In the genomic region with DNA sequence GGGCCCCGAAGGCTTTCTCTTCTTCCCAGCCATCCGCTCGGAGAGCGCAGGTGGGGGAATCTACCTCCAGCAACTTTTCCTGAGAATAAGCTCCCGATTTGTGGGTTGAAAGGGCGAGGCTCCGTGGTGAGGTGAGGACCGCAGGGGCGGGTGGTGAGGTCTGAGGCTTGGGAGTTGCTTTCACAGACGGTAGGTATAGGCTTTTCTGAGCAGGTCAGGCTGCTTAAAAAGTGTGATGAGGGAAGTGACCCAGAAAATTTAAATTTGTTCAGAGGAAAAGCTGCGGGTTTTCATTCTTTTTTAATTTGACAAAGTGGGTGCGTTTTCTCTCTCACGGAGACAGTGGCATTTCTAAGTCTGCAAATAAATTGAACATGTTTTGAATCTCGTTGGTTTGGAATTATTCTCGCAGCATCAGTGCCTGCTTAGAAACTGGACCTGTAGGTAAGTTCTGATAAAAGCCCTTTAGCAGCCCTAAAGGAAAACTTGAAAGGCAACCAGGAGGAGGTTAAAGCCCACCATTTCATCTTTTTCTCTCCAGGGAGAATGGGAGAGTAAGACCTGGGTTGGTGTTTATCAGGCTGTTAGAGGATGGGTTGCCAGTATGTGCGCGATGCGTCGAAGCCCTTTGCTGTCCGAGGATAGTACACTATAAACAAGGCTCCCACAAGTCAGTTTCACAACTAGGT, we compare ENCODE assay signal across 10 mouse cellular contexts. TPM values are rescaled to one million over a fixed set of nuclear protein-coding genes. Genes with fewer than 3 reads are reported as not detected.
DNase-seq lines count a peak whose midpoint lies in the region; ATAC-seq and TF ChIP-seq lines count a peak whose summit lies in the region.
"Had no signal": no experiment of that assay in that cellular context is flagged by ENCODE, and none has a peak within 500 bp of the region (broad histone marks: within the 10 kb centered on the region; RNA-seq: fewer than 3 reads in every experiment).

No protein-coding gene starts in this region.

- H3K36me3 ChIP-seq in heart, embryonic 12.5 days, result no peaks in the 10 kb centered on the region
- H3K36me3 ChIP-seq in ES-E14 (ENCODE audit: control insufficient read depth, insufficient read depth, low read length, poor library complexity, severe bottlenecking), result no peaks in the 10 kb centered on the region
- H3K36me3 ChIP-seq in hindbrain, embryonic 10.5 days, result no peaks in the 10 kb centered on the region
- no peaks in the 10 kb centered on the region for H3K36me3 ChIP-seq in midbrain, embryonic 10.5 days

- in situ Hi-C loops in ES-E14 (cut with MboI; ENCODE audit: low sequenced_read_pairs in 2 of 2, unreplicated experiment in 2 of 2), result no loop called here

- peak overlapping the region; percentile 61 for H3K9ac ChIP-seq in heart, embryonic 12.5 days
- H3K9ac ChIP-seq in ES-E14 (ENCODE audit: insufficient read depth, low read depth, low read length, poor library complexity, severe bottlenecking), result no peak overlapping the region

- no peaks in the 10 kb centered on the region for H3K9me3 ChIP-seq in heart, embryonic 12.5 days (replicated peaks)
- H3K9me3 ChIP-seq in ES-E14 (ENCODE audit: control insufficient read depth, insufficient read depth, low read depth, low read length), result no peaks in the 10 kb centered on the region
- H3K9me3 ChIP-seq in hindbrain, embryonic 10.5 days, result no peaks in the 10 kb centered on the region
- H3K9me3 ChIP-seq in midbrain, embryonic 10.5 days (replicated peaks), result no peaks in the 10 kb centered on the region

- H3K4me2 ChIP-seq in heart, embryonic 12.5 days, result peak overlapping the region; percentile 91

- no peak for DNase-seq in heart, adult 18-20 months
- DNase-seq in ES-E14 (ENCODE audit: low read depth, low spot score), result no peak
- no peak for DNase-seq in hindbrain, embryonic 10.5 days (ENCODE audit: low spot score)
- peak; percentile 38 for DNase-seq in midbrain, embryonic 10.5 days (ENCODE audit: low spot score)
- no peak for DNase-seq in adrenal gland, adult 8-10 months
- DNase-seq in c-Kit-positive CD71-positive TER-119-positive erythroid progenitor cells, embryonic 14.5 days (ENCODE audit: low spot score), result no peak
- no peak for DNase-seq in cerebellum, adult 9-11 months

- 18% methylated on average over 20 of the region's 20 CpGs for WGBS in heart, embryonic 12.5 days
- WGBS in hindbrain, embryonic 10.5 days, result 21% methylated on average over 20 of the region's 20 CpGs
- WGBS in midbrain, embryonic 10.5 days, result 20% methylated on average over 20 of the region's 20 CpGs

- peak overlapping the region; percentile 83 for H3K4me3 ChIP-seq in heart, embryonic 12.5 days
- H3K4me3 ChIP-seq in ES-E14 (ENCODE audit: insufficient read depth in 1 of 2, low read depth in 1 of 2, low read length in 2 of 2, poor library complexity in 1 of 2, severe bottlenecking in 1 of 2), result peak overlapping the region; percentile 64 to 77
- H3K4me3 ChIP-seq in hindbrain, embryonic 10.5 days, result peak overlapping the region; percentile 71
- H3K4me3 ChIP-seq in midbrain, embryonic 10.5 days, result peak overlapping the region; percentile 75

- H3K27me3 ChIP-seq in heart, embryonic 12.5 days (replicated peaks), result no peaks in the 10 kb centered on the region; the same call in none of the 2 replicates
- peaks cover 66% of the 10 kb centered on the region for H3K27me3 ChIP-seq in hindbrain, embryonic 10.5 days (ENCODE audit: insufficient read depth, poor library complexity, severe bottlenecking)
- H3K27me3 ChIP-seq in midbrain, embryonic 10.5 days (ENCODE audit: low read depth, poor library complexity, severe bottlenecking), result peaks cover 64% of the 10 kb centered on the region

- H3K4me1 ChIP-seq in heart, embryonic 12.5 days (replicated peaks), result peaks cover 10% of the 10 kb centered on the region
- H3K4me1 ChIP-seq in ES-E14 (ENCODE audit: control insufficient read depth in 2 of 2, insufficient read depth in 2 of 2, low read length in 2 of 2, poor library complexity in 1 of 2), result no peaks in the 10 kb centered on the region; a peak in 1 of 4 replicates
- peaks cover 17% of the 10 kb centered on the region for H3K4me1 ChIP-seq in hindbrain, embryonic 10.5 days (replicated peaks)
- H3K4me1 ChIP-seq in midbrain, embryonic 10.5 days, result peaks cover 16% of the 10 kb centered on the region

- ATAC-seq in heart, embryonic 12.5 days (ENCODE audit: insufficient number of reproducible peaks, low FRiP score), result no peak
- ATAC-seq: CD4-positive, CD25-positive, alpha-beta regulatory T cell, adult 4 months had no signal

- no peak overlapping the region for H3K27ac ChIP-seq in heart, embryonic 12.5 days (ENCODE audit: poor library complexity, severe bottlenecking)
- no peak overlapping the region for H3K27ac ChIP-seq in ES-E14 (ENCODE audit: insufficient read depth, low read depth, low read length, poor library complexity, severe bottlenecking)
- H3K27ac ChIP-seq in hindbrain, embryonic 10.5 days, result no peak overlapping the region
- no peak overlapping the region for H3K27ac ChIP-seq in midbrain, embryonic 10.5 days (replicated peaks)

TF ChIP-seq in ES-E14, 5 proteins besides CTCF, POLR2A, EP300 and RAD21:
- no peak for TF ChIP-seq CHD2 (IDR thresholded peaks at IDR 0.05; ENCODE audit: low read depth, low read length)
- no peak for TF ChIP-seq ZC3H11A (IDR thresholded peaks at IDR 0.05; ENCODE audit: borderline replicate concordance, low read depth, low read length)
- TF ChIP-seq MAFK (IDR thresholded peaks at IDR 0.05; ENCODE audit: insufficient read depth, low read depth, low read length), result no peak
- TF ChIP-seq HCFC1 (IDR thresholded peaks at IDR 0.05; ENCODE audit: borderline replicate concordance, insufficient read depth, low read length), result no peak
- TF ChIP-seq ZNF384 (IDR thresholded peaks at IDR 0.05; ENCODE audit: low read depth, low read length), result no peak
TF ChIP-seq in ES-E14: peak in this region for 0.

RNA-seq across cellular contexts. Expression of a gene that starts 29.7 kb away (rescaled TPM):
- 15.2 and 17.7 TPM in 2 replicates for polyA plus RNA-seq in heart, embryonic 12.5 days (2016; fragmentation: Nextera tagmentation; extraction: Ambion mirVana)
- total RNA-seq in heart, adult 18-20 months (2021), result 10 to 100 TPM in 1 of 2 experiments, 1 to 10 TPM in 1; 8.8 to 11.5 TPM
- 0.49 and 0.53 TPM in 2 replicates for total RNA-seq in ES-E14 (2012; rRNA removed)
- polyA plus RNA-seq in hindbrain, embryonic 10.5 days (2016; fragmentation: Nextera tagmentation; extraction: Ambion mirVana), result 0.31 and 0.36 TPM in 2 replicates
- polyA plus RNA-seq in midbrain, embryonic 10.5 days (2016; fragmentation: Nextera tagmentation; extraction: Ambion mirVana), result 0.33 and 0.78 TPM in 2 replicates
- total RNA-seq in adrenal gland, adult 8-10 months (2022), result 1 to 10 TPM in 1 of 4 experiments, under 1 TPM in 3; 0.14 to 1.0 (median 0.67) TPM
- total RNA-seq: neutrophil, adult 5-6 weeks had no signal
